Mouse (Mus musculus): ENCODE data around the gene Celf5. TPM values are rescaled to one million over a fixed set of nuclear protein-coding genes. Genes with fewer than 3 reads are reported as not detected.
A peak's percentile ranks its signal among the peaks of the same experiment; 100 is the strongest.

Gene Celf5
- total RNA-seq, 4 experiments from 2014 or later: 229 to 265 (median 242) TPM

DNA sequence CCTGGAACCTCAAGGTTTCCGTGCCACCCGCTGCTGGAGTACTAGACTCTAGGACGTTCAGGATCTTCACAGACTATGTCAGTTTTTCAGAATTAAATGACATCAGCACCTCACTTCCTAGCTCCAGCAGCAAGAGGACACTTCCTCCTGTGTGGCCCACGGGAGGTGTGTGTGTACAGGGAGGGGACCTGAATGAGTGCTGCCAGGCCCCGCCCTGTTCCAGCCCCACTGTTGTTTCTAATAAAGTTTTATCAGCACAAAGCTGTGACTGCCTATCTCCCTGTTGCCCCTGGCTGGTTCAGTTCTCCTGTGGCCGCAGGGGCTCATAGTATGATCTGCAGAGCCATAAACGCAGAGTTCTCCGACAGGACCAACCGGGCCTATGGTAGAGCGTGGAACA is 8.0 kb downstream of the Celf5 start:
- no peak for DNase-seq (ENCODE audit: low spot score in 2 of 2)

- peak; percentile 67 to 95 for DNase-seq (ENCODE audit: low spot score in 2 of 2)
Observed at GRCm38 (mm10) chr10:81473003-81473451, 9.5 kb downstream of the Celf5 start.

DNA sequence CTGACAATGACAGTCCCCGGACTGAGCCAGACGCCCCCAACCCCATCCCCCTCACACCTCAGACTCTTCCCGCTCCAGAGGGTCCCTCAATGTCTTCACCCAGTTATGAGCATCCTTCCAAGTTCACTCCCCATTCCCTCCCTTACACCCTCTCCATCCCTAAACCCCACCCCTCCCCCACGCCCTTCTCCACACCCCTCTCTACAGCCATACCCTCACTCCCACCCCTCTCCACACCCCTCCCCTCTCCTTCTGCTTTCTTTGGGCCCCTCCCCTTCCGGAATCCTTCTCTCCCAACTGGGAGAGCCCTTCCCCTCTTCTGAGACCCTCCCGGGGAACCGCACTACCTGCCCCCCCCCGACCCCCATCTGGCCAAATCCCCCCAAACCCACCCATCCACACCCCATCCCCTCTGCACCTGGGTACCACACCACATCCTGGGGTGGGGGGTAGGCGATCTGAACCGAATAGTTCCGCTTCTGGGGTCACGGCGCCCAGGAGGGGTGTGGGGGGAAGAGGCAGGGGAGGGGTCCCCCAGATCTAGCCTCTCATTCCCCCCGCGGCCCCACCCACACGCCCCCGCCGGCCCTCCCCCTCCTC is 10.0 kb downstream of the Celf5 start:
- DNase-seq (ENCODE audit: low spot score in 2 of 2): no peak

GRCm38 (mm10) chr10:81470454-81470853 is 12.1 kb downstream of the Celf5 start:
- peak in 1 of 2 experiments; percentile 75 for DNase-seq (ENCODE audit: low spot score in 2 of 2)

DNA sequence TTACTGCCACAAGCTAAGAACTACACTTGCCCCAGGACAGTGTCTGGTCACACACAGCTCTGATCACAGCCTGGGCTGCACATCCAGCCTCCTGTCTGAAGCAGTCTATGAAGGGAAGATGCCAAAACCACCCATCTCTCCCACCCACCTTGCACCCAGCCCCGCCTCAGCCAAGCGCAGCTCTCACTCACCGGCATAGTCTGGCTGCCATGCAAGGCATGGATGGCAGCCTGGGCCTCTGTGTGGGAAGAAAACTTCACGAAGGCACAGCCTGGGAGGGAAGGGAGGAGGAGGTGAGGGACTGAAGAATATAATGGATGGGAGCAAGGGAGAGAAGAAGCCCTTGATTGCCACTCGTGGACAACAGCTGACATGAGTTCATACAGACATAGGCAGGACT is 13.3 kb downstream of the Celf5 start:
- DNase-seq (ENCODE audit: low spot score in 2 of 2): peak in 1 of 2 experiments; percentile 89

DNA sequence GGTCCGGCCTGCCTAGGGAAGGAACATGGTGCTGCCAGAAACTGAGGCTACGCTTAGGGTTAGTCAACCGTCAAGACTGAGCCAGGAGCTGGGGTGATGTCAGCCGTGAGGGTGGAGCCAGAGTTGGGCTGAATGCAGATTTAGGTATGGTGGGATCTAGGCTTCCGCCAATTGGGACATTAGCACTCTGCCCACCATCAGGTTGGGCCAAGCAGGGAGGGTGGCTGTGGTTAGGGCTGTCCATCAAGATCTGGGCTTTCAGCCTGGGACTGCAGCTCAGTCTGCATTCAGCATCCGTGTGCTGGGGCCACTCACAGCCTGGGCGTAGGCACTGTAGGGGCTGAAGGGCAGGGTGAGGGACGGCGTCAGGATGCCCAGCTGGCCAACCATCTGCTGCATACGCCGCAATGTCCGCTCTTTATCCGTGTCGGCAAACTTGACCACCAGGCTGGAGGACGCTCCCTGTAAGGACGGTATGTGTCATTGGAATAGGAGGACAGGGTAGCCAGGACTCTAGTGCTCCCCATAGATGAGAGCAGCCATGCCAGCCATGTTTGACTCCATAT is 14.8 kb downstream of the Celf5 start:
- DNase-seq (ENCODE audit: low spot score in 2 of 2): no peak

- DNase-seq (ENCODE audit: low spot score in 2 of 2): peak in 1 of 2 experiments; percentile 17
Observed at GRCm38 (mm10) chr10:81466881-81467280, 15.6 kb downstream of the Celf5 start.

DNA sequence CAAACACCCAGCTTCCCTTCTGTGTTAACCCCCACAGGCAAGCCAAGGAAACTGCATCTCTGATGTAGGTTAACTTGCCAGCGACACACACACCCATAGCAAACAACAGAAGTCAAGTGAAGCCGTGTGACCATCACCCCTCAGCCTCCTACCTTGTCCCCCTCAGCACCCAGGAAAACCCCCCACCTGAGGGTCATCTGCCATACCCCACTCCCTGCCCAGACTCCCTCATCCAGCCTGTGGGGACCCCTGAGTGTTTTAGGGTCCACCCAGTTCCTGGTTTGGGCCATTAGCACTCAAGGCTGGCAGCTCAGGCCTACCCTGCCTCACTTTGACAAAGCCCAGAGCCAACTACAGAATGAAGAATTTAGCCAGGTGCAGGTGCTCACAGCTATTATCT is 16.4 kb downstream of the Celf5 start:
- peak; percentile 1 to 7 for DNase-seq (ENCODE audit: low spot score in 2 of 2)

GRCm38 (mm10) chr10:81465265-81465645 is 17.3 kb downstream of the Celf5 start:
- no peak for DNase-seq (ENCODE audit: low spot score in 2 of 2)

GRCm38 (mm10) chr10:81464405-81465264 is 17.9 kb downstream of the Celf5 start:
- DNase-seq (ENCODE audit: low spot score in 2 of 2): peak in 1 of 2 experiments; percentile 12

DNA sequence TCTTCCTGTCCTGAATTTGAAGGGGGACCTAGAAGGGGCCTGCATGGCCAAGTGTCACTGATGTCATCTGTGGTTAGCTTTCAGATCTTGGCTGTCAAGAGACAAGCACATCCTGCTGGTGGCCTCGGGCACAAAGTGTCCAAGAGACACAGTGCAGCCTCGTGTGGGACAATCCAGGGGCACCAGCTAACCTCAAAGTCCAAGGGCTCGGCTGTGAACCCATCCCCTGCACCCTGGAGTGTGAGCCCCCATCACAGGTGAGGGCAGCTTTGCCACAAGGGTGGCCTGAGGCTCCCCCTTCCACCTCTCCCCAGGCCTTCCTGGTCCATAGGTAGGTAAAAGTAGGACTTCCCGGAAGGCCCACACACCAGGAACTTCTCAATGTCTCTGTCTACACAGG is 19.0 kb downstream of the Celf5 start:
- peak in 1 of 2 experiments; percentile 1 for DNase-seq (ENCODE audit: low spot score in 2 of 2)

DNA sequence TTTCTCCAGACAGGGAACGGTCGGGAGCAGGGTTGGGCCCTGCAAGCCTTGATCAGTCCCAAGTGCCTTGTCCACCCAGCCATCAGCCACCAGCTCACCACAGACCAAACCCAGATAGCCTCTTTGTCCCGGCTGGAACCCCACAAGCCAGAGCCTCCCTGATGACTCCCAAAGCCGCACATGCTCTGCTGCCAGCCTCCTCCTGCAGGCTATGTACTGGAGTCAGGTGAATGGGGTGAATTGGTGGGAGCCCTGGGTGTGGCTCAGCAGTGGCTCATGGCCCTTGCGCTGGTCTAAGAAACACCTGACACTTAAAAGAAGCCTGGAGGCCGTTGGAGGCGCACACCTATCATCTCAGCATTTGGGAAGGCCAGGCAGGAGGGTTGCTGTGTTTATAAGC is 19.6 kb downstream of the Celf5 start:
- DNase-seq (ENCODE audit: low spot score in 2 of 2): peak in 1 of 2 experiments; percentile 3

DNA sequence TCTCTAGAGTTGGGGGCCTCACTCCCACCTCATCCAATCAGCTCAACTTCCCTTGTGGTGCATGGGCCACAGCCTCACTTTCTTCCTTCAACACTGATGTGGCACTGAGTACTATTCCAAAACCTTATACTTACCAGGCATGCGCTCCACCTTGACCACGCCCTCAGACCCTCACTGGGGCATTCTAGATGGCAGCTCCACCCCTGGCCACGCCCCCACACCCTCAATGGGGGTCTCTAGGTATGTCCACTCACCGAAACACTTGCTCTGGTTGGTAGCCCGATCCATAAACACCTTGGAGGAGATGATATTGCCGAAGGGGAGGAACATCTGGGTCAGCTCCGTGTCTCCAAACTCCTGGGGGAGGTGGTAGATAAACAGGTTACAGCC is 20.1 kb downstream of the Celf5 start:
- peak in 1 of 2 experiments; percentile 5 for DNase-seq (ENCODE audit: low spot score in 2 of 2)

GRCm38 (mm10) chr10:81461673-81462414 is 20.7 kb downstream of the Celf5 start:
- no peak for DNase-seq (ENCODE audit: low spot score in 2 of 2)

GRCm38 (mm10) chr10:81460951-81461350 is 21.6 kb downstream of the Celf5 start:
- no peak for DNase-seq (ENCODE audit: low spot score in 2 of 2)

DNA sequence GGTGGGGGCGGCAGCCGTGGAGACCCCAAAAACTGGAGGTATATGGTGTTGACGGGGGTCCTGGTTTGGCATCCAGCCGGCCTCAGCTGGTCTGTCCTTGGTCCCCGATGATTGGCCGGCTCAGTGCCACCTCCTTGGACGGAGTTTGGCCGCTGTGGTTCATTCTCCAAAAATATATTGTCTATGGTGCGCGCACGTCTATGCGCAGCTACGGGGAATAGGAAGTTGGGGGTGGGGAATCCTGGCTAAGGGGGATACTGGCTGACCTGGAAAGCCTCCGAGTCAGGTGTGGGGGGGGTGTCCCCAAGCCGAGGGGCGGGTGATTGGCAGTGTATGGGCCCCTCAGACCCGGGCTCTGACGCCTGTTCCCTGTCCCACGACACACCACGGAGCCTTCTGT is 22.0 kb downstream of the Celf5 start:
- peak in 1 of 2 experiments; percentile 4 for DNase-seq (ENCODE audit: low spot score in 2 of 2)

- DNase-seq (ENCODE audit: low spot score in 2 of 2): no peak
Observed at GRCm38 (mm10) chr10:81459399-81459798, 23.1 kb downstream of the Celf5 start.

DNA sequence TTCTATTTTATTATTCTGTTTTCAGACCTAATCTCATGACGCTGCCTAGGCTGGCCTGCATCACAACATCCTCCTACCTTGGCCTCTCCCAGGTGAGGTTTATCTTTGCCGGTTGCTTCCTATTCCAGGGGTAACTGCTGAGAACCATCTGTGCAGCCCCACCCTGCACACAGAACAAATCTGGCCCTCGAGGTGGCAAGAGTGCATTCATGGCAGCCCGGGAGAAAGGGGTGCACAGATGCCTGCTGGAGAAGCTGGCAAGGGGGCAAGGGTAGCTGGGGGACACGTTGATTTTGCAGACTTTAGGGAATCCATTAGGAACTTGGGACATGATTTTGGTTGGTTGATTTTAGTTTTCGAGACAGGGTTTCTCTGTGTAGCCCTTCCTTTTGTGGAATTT is 24.2 kb downstream of the Celf5 start:
- no peak for DNase-seq (ENCODE audit: low spot score in 2 of 2)

DNA sequence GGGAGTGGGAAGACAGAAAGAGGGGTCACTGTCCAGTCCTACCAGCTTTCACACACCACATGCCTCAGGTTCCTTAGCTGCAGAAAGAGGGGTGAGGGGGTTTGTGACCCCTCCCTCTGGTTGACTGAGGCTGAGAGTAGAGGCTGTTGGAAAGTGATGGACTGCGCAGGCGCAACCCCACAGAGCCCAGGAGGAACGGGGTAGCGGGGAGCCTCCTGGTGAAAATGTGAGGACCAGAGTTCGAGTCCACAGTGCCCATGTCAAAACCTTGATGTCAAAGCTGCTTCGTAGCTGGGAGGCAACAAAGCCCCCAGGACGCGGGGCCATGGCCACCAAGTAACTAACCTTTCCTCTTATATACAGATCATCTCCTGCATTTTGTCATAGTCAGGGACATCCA is 24.9 kb downstream of the Celf5 start:
- peak in 1 of 2 experiments; percentile 6 for DNase-seq (ENCODE audit: low spot score in 2 of 2)

GRCm38 (mm10) chr10:81456983-81457563 is 25.4 kb downstream of the Celf5 start:
- no peak for DNase-seq (ENCODE audit: low spot score in 2 of 2)

DNA sequence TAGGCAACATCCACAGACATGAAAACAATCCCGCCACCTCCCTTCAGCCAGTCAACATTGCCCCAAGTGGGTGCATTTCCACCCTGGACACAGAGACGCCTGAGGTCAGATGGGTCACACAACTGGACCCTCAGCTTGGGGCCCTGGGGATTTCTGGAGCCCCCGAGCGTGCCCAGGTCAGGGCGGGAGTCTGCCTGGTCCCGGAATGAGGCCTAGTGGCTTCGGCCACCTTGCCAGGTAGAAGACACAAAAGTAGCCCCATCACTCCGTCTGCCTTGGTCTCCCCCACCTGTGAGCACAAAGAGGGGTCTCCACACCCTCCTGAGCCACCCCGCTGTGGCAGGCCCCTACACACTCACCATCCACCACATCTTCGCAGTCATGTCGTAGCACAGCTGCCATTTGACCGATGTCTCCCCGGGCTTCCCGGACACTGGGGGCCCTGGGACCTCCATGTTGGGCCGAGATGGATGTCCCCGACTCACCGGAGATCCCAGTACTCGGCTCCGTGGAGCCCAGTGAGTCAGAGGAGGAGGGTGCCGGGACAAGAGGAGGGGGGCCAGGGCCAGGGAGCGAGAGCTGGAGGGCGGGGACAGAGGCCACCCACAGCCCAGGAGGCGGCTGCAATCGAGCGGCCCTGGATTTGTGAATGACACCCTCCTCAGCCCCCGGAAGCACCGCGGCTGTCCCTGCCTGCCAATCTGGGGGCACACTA is 27.2 kb downstream of the Celf5 start, which contains the start of gene Nfic:
TSS of gene Nfic (minus strand) at position 455 of the 715 bp plus-strand sequence.
- DNase-seq (ENCODE audit: low spot score in 2 of 2): no peak
